Mouse (Mus musculus) forebrain, embryonic 10.5 days (tissue): Measurements from ENCODE around the gene Slc38a2. TPM values are rescaled to one million over a fixed set of nuclear protein-coding genes. Genes with fewer than 3 reads are reported as not detected.

Experiments used
- DNase-seq: peaks from one replicate; pipeline ENCODE4 v3.0.0-alpha.2; 2017; ENCODE audit warnings: low spot score; ENCODE audit errors: extremely low spot score
- H3K27ac ChIP-seq: fragments of 300-500 bp; sonication (generic); 2 replicates; pipeline ENCODE4 v1.5.1; 2016; ENCODE audit warnings: mild to moderate bottlenecking
- H3K27me3 ChIP-seq: fragments of 300-500 bp; sonication (generic); 2 replicates; pipeline ENCODE4 v1.6.1; 2016; ENCODE audit warnings: mild to moderate bottlenecking; ENCODE audit not compliant: poor library complexity, severe bottlenecking
- H3K36me3 ChIP-seq: fragments of 300-500 bp; sonication (generic); replicated peaks from 2 replicates; pipeline ENCODE4 v1.6.1; 2016; ENCODE audit warnings: mild to moderate bottlenecking, moderate library complexity
- H3K4me1 ChIP-seq: fragments of 300-500 bp; sonication (generic); 2 replicates; pipeline ENCODE4 v1.6.1; 2016
- H3K4me3 ChIP-seq: fragments of 300-500 bp; sonication (generic); 2 replicates; pipeline ENCODE4 v1.5.1; 2016; ENCODE audit warnings: mild to moderate bottlenecking, moderate library complexity
- H3K9me3 ChIP-seq: fragments of 300-500 bp; sonication (generic); 2 replicates; pipeline ENCODE4 v1.6.1; 2016; ENCODE audit warnings: mild to moderate bottlenecking, moderate library complexity
- WGBS: fragments of 180-500 bp; shearing (Covaris S2); methylation state at CpG from one replicate; pipeline ENCODE4 v1.1.7; 2016; 5-methylcytosine and 5-hydroxymethylcytosine counted together
- polyA plus RNA-seq: library from polyadenylated mRNA; unstranded; fragments of >200 nt; fragmentation: Nextera tagmentation; extraction: Ambion mirVana; gene quantifications from 2 replicates; pipeline ENCODE4 v1.2.1, GENCODE M21; 2016

Slc38a2 gene
- polyA plus RNA-seq, 1 experiment from 2014 or later, result 151 TPM

DNA sequence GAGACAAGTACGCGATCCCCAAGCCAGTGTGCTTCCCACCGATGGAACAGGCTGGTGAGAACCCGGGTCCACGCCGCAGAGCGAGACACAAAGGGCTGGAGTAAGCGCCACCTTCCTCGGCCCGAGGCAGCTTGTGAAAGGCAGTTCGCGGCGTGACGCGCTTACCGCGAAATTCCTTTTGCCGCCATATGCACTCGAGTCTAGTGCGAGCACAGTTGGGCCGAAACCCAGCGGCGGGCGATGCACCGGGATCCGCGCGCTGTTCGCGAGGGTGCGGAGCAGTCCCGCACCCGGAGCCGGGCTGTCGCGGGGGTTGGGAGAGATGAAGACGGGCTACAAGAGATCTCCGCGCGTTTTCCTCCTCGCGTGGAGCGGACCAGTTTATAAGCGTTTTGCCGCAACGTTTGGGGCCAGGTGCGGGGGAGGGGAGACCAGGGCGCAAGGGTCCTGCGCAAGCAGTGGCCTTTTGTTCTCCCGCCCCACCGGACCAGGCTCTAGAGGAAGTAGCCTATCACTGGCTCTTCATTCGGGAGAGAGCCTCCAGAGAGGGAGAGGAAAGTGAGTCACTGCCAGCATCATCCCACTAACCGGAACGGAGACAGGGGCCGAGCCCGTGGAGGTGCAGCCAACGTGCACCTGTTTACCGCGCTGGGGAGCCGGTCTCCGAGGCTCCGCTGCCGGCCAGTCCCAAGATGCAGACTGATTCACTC is 58.3 kb downstream of the Slc38a2 start:
- DNase-seq, result peak; percentile 82
- H3K27ac ChIP-seq, result peak overlapping the region; percentile 100

DNA sequence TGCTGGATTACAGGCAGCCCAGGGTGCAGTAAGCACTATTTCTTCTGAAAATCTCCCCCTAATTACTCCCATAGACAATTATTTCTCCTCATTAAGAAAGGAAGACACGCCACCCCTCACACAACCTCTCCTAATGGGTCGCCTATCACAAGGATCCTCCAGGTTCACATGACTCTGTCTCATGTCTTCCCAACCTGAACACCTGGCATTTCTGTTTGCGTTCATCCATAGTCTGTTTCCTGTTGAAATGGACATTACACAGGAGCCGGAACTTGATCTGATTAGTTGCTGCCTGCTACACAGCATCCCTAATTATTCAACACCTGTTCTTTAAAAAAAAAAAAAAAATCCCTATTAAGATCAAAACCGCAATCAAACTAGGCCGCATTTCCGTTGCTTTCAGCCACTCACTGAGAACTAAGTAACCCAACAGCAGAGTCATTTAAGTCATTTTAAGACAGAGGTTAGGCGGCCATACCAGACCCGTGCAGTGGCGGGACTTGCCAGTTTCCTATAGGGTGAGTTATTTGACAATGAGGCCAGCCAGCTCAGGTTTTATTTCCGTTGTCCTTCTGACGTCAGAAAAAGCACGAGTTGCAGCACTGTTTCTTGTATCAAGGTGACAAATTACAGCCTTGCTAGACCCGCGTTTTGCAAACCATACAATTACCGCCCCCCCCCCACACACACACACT is 59.1 kb downstream of the Slc38a2 start:
- Histone ChIP-seq H3K36me3 (peaks cover 48% of the 10 kb centered on the region), H3K9me3 (peaks cover 27% of the 10 kb centered on the region), H3K27ac (peak overlapping the region; percentile 100), H3K4me3 (peak overlapping the region; percentile 96), H3K4me1 (peaks cover 40% of the 10 kb centered on the region), H3K27me3 (no peaks in the 10 kb centered on the region)
- WGBS, result 9% methylated on average over 16 of the region's 16 CpGs
- peak; percentile 50 for DNase-seq

More for the DNA sequence above, 58.3 kb downstream of the Slc38a2 start:
- H3K4me1 ChIP-seq, result peaks cover 40% of the 10 kb centered on the region
- WGBS, result under 1% methylated on average over 63 of the region's 63 CpGs
- peaks cover 40% of the 10 kb centered on the region for H3K36me3 ChIP-seq
- H3K4me3 ChIP-seq, result peak overlapping the region; percentile 96
- no peaks in the 10 kb centered on the region for H3K27me3 ChIP-seq
- H3K9me3 ChIP-seq, result peaks cover 19% of the 10 kb centered on the region

GRCm38 (mm10) chr15:96639630-96640029 is 59.9 kb downstream of the Slc38a2 start:
- H3K36me3 ChIP-seq, result peaks cover 56% of the 10 kb centered on the region
- peak overlapping the region; percentile 100 for H3K27ac ChIP-seq
- H3K27me3 ChIP-seq, result no peaks in the 10 kb centered on the region
- no peak for DNase-seq
- peaks cover 35% of the 10 kb centered on the region for H3K9me3 ChIP-seq
- 79% methylated on average over 8 of the region's 8 CpGs for WGBS
- peaks cover 40% of the 10 kb centered on the region for H3K4me1 ChIP-seq
- H3K4me3 ChIP-seq, result peak overlapping the region; percentile 96

DNA sequence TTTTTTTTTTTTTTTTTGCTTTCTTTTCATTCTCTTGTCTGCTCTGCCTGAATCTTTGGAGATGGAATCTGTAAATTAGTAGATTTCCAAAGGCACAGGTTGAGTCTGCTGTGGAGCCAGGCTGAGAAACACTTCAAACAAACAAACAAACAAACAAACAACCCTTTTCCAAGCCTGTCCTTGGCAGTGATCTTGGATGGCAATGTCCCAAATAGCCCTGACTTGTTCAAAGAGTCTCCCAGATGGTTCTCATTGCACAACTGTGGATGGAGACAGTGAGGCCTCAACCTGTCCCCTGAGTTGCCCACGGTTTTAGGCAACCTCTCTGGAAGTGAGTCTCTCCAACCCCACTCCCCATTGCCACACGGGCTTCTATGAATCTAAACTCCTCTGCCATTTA is 60.9 kb downstream of the Slc38a2 start:
- Histone ChIP-seq H3K27me3 (no peaks in the 10 kb centered on the region), H3K9me3 (peaks cover 44% of the 10 kb centered on the region), H3K4me3 (peak overlapping the region; percentile 10; the same call in 1 of the 2 replicates), H3K4me1 (peaks cover 35% of the 10 kb centered on the region), H3K36me3 (peaks cover 66% of the 10 kb centered on the region), H3K27ac (no peak overlapping the region)
- 87% methylated on average over 2 of the region's 2 CpGs for WGBS
- DNase-seq, result no peak

DNA sequence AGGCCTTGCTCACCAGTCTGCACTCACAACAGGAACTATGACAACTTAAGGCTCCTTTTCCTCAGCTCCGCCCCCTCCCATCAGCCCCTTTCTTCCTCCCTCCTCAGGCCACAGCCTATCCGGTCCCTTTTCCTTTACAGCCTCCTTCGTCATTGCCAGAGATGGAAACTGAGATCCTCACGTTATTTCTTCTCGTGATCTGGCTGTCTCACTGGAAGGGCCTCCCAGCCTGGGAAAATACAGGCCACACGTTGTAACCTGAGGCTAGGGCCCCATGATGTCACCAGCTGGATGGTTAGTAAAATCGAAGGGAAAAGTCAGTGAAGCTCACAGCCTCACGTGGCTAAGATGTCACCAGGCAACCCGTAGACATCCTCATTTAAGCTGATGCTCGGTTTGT is 61.4 kb downstream of the Slc38a2 start:
- Histone ChIP-seq H3K4me1 (peaks cover 31% of the 10 kb centered on the region), H3K27ac (no peak overlapping the region), H3K36me3 (peaks cover 71% of the 10 kb centered on the region), H3K9me3 (peaks cover 49% of the 10 kb centered on the region), H3K27me3 (no peaks in the 10 kb centered on the region), H3K4me3 (no peak overlapping the region)
- no peak for DNase-seq
- WGBS, result 80% methylated on average over 10 of the region's 10 CpGs

Other genes with a start within 250 kb of the Slc38a2 start
- gene Scaf11, start 238.9 kb downstream of the Slc38a2 start, polyA plus RNA-seq, result 105 and 106 TPM in 2 replicates
- gene Slc38a1, start 56.8 kb downstream of the Slc38a2 start, polyA plus RNA-seq, result 127 and 138 TPM in 2 replicates